ENCODE assay signal across 1 mouse cellular context in genomic region chr11:49244595-49244930, GRCm38 (mm10).
A peak's percentile ranks its signal among the peaks of the same experiment; 100 is the strongest.
TF ChIP-seq lines count a peak whose summit lies in the region.

No protein-coding gene starts in this region.

TF ChIP-seq in CH12.LX, 34 proteins besides CTCF, POLR2A, EP300 and RAD21 (continued from another document):
- TF ChIP-seq SMC3 (IDR thresholded peaks at IDR 0.05; ENCODE audit: low read depth, low read length) (no peak), CHD2 (IDR thresholded peaks at IDR 0.05; ENCODE audit: low read length) (peak; percentile 63; the same call in 1 of the 2 replicates), NRF1 (IDR thresholded peaks at IDR 0.05; ENCODE audit: low read depth, low read length) (0 out of 2 replicates have a peak, but pooled peaks have one; percentile 1)
